Mouse (Mus musculus) gastrocnemius, postnatal 4 days (tissue): ENCODE measurements around the gene Vps9d1. TPM values are rescaled to one million over a fixed set of nuclear protein-coding genes. Genes with fewer than 3 reads are reported as not detected.
"Not testable (repeated sequence)": the region's sequence is repeated elsewhere in the genome, so short reads cannot be mapped to it uniquely, and the experiment has no call there.

Experiments
- DNase-seq, 2 experiments: peaks; one replicate each; pipeline ENCODE4 v3.0.0; 2021 to 2022; ENCODE audit warnings: low spot score in 2 of 2, mixed read lengths in 2 of 2
- total RNA-seq, 2 experiments: library from RNA; stranded (reverse); gene quantifications; 2 replicates each; pipeline ENCODE4 v1.2.3; 2021

The Vps9d1 gene
- total RNA-seq, 2 experiments from 2014 or later: 18.6 to 19.6 TPM

DNA sequence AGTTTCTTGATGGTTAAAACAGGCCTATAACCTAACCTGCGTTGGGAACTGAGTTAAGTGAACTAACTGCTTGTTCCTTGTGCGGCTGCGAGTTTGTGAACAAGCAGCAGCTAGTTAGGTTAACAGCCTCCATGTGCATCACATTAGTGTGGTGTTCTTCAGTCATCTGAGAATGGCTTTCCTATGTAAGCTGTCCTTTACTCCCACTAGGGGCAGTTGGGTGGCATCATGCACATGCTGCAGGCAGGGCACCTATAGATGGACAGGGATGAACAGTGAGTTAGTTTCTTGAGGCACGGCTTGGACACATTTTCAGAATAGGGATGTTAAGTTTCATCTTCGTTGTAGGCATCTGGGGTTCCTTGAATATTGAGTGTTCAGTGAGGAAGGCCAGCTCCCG, 1.0 kb upstream of the Vps9d1 start:
- DNase-seq: no peak

DNA sequence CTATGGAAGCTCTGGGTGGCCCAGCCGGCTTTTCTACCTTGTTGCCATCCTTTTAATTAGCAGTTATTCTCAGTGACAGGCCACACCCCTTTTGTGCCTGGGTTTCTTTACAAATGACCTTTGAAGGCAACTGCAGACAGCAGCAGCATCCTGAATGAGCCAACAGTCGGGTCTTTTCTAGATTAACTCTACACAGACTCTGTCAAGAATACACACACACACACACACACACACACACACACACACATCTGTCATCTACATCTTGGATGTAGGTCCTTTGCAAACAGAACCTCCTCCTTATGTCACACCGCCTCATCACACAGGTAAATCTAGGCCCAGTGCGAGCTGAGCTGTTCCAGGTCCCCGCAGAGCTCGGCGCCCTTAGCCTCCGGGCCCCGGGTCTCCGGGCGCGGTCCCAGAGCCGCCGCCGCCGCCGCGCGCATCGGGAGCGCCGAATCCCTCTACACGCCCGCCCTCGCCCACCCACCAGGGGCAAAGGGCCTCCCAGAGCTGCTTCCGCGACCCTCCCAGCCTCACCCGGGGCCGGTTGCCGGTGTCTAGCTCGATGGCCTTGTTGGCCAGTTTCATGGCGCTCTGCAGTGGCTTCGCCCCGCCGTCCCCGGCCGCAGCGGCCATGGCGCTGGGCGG, 573 bp downstream of the Vps9d1 start:
- DNase-seq: no peak

DNA sequence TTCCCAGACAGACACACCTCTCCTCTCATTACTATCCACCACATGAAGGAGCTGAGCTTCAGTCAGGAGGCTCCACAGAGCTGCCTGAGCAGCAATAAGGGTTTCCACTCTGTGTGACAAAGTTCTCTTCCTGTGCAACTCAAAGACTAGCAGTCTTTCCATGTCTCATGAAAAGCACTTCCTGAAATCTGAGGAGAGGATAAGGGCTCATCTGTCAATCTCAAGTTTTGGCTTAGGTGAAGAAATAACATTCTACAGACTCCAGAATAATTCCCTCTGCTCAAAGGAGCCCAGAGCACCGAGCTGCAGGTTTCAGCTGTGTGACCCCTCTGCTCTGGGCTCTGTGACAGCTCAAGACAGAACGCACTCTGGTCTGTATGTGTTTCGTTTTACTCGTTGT, 1.2 kb downstream of the Vps9d1 start:
- no peak for DNase-seq

DNA sequence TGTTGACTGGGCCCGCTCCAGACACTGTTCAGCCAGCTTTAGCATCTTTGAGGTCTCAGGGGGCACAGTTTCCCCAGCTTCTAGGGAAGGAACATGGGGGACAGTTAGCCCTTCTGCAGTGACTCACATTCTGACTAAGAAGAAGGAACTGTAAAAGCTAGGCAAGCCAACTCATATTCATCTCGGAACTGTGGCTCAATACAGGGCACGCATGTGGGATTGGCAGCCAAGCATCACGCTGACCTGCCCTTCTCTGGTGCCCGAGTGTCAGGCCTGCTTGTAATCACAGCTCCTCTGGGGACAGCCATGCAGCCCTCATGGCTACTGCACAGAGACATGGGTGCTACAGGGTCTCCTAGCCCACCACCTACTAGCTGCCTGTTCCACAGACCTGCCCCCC, 3.2 kb downstream of the Vps9d1 start:
- no peak for DNase-seq

DNA sequence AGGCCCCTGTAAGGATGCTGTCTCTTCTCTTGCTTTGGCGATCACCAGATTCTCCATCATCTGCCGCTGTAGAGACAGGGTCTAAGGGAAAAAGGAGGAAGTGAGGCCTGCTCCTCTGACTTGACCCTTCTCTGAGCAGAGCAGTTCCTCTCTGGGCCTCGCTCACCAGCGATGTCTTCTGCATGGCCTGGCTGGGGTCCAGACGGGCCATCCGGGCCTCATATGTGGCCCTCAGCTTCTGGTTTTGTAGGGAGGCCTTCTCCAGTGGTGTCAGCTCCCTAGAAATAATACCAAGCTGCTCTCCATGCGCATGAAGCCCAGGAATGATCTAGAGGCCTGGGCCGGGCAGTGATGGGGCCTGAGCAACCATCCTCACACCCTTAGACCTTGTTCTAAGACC, 5.6 kb downstream of the Vps9d1 start:
- DNase-seq: no peak

DNA sequence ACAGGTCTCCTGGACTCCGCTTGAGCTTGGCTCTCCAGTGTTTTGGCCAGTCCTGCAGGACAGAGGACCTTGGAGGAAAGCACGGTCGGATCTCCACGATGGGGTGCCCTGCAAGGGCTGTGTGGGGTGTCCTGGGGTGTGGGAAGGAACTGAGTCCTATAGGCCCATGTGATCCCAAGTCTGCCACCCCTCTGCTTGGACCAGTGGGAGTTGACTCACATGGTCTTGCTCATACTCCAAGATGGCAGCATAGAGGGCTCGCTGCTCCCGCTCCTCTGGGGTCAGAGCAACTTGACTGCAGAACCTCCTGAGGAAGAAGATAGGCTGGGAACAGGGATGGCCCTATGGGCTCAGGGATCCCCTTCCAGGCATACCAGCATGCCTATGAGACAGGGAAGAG, 6.4 kb downstream of the Vps9d1 start:
- no peak for DNase-seq

DNA sequence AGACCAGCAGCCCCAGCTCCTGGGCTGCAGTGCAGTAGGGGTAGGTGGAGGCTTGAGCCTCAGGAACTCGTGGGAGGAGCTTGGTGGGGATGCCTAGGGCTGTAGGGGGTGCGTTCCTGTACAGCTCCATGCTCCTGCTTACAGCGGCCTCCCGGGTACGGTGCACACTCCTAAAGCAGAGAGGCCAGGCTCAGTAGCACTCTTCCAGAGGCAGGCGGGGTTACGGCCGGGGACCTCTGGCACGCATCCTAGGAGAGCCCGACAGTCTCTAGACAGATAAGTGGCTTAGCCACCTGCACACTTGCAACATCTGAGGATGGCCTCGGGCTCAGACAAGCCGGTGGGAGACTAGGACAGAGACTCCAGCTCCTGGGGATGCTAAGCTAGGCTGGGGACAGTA, 8.6 kb downstream of the Vps9d1 start:
- no peak for DNase-seq

DNA sequence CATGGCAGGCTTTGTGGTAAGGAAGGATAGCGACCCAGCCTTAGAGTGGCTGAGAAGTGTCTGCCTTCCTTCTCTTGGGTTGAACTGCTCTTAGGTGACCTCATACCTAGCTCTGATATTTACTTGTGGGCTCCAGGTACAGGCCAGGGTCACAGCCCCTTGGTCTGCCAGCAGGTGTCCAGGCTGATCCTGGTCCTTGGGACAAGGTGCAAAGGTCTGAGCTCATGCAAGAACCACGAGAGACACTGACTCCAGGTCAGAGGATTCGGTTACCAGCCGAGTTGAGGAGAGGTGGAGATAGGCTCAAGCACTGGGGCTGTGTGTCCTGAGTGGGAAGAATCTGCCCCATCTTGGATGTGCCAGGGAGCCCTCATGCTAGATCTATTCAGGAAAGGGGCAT, 9.8 kb downstream of the Vps9d1 start:
- DNase-seq: no peak

DNA sequence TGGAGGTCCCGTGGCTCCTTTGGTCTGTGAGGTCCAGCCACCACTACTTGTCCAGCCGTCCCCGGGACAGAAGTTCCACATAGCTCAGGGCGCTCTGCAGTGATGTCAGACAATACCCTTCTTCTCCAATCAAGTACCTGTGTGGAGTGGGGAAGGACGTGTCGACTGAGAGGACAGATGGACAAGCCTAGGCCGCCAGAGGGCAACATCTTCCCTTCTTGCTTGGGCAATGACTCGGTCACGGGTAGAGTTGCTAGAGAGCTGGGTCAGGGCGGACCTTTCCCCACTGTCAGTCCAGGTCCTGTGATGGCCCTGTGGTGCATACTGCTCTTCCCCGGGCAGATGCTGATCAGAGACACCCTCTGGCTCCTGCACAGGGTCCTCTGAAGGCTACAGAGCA, 11.1 kb downstream of the Vps9d1 start:
- no peak for DNase-seq

DNA sequence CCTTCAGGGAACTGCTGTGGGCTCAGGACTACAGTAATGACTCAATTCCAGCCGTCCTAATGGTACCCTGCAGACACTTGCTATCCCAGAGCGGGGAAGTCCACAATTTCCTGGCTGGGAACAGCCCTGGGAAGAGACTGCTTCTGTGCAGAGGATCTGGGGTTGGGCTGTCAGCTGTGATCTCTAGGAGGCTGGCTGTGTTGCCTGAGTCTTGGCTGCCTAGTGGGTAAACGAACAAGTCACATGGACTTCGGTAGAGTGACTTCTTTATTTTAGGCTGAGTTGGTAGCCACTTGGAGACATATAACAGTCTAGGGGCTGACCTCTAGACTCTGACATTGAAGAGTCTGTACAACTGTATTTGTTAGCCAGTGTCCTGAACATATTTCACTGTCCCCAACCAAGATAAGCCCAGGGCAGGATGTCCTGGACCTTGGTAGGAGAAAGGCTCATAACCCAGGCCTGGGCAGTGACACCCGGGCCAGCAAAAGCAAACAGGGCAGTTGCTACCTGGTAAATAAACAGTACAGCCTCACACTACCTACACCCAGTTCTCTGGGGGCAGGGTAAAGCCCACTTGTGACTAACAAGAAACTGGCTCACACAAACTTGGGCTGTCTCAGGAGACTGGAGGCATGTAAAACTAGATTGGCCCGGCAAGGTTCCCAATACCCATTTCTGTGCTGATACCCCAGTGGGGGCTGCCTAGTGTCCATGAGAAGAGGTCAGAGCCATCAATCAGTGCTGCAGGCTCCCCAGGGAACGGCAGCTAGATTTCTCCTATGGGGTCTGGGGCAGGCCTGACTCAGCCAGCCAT, 11.8 kb downstream of the Vps9d1 start:
- no peak for DNase-seq

DNA sequence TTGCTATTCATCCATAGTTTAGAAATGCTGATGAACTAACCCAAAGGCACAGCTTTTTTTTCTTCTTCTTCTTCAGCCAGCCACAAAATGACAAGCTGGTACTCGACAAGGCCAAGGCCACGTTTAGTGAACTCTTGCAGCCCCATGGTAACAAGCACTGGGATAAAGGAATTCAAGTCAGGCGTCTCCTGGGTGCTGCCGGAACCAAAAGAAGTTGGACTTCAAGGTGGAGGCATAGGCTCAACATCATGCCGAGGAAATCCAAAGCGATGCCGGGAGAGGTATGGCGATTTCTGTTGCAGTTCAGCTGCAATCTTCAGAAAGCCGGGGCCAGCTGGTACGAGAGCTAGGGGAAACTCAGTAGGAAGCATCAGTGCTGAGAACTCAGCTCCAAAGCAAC, 14.8 kb downstream of the Vps9d1 start:
- no peak for DNase-seq

DNA sequence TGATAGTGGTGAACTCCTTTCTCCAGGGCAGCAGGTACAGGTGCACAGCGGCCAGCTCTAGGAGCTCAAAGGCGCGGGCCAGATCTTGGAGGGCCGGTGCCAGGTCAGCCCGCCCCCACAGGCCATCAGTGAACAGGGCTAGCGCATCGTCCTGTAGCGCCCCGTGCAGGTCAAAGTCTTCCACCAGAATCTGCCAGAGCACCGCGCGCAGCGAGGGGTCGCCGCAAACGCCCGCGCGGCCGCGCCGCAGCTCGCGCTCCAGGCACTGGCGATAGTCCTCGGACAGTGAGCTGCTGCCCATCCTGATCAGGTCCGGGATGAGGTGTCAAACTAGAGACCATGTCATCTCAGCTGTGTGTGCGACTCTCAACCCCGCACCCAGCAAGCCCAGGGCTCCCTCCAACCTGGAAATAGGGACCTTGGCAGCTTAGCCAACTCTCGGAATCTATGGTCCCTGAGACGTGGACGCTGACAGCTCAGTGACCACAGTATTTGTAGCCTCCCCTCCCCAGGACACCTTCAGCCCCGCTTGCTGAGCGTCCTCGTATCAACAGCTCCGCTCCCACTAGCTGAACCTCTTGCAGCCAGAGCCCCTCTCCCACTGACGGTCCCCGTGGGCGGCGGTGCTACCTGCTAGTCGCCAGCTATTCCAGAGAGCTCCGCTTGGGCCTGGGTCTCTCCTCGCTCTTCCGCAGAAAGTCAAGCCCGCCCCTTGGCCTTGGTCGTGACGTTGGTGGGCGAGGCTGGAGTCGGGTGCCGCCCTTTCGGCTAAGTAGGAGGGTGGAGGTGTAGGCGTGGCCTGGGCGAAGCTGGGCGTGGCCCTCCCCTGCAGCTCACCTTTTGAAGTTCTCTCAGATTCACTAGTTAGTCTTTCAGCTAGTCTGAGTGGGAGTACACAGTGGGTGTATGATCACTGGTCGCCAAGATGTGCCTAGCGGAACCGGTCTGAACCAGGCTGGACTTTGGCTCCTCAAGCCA, 18.3 kb downstream of the Vps9d1 start, which contains the start of gene Spata2l:
Gene Spata2l (minus strand): TSS at position 714 of the 978 bp plus-strand sequence.
- peak; percentile 51 to 74 for DNase-seq

DNA sequence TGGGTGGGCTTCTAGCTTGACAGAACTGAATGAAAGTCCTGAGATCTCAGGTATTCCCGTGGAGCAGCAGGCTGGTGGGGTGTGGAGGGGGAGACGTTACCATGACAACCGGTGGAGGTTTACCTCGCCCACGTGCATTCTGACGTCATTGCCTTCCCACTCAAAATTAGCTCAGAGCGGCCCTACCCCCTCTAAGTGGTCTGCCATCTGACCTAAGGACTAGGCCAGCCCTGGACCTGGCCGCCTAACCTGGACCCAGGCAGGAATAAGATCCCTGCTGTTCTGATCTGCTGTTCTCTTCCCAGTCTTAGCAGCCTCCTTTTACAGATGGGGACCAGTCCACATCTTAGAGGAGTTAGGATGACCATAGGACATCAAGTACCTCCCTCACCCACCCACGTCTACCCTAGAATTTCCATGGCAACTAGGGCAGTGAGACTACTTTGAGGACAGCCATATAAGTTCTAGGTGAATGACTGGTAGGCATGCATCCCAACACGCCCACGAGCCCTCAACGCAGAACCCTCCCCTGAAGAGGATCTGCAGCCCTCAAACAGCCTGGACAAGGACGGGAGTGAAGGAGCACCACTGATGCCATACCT, 19.1 kb downstream of the Vps9d1 start:
- DNase-seq: no peak

DNA sequence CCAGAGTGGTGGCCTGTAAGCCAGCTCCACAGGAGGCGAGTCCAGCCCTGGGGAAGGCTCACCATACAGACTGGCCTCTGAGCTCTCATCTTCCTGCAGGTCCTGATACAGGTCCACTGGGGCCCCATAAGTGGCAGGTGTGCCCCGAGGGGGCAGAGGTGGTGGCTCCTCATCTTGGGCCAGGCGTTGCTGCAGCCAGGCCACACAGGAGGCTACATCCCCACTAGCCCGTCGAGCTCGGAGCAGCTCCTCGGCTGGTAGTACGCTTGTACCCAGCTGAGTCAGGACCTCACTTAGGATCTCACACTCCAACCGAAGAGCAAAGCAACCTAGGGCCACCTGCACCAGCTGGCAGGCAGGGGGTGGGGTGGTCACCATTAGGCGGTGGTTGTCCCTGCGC, 20.4 kb downstream of the Vps9d1 start:
- no peak for DNase-seq

DNA sequence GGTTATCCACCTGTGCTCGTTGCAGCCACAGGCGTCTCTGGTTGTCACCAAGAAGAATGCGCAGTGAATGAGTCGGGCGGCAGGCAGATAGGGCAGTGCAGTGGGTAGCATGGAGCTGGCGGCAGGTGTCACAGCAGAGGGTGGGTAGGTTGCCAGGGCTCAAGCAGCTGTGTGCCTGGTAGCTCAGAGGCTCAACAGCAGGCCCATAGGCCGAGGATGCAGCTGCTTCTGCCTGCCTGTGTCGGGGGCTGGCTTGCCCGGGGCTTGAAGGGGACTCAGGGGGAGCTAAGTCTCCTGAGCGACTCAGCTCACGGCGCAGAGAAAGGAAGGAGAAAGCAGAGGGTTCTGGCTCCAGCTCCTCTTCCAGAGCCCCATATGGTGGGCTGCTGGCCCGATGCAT, 20.8 kb downstream of the Vps9d1 start:
- DNase-seq: peak in 1 of 2 experiments; percentile 60

DNA sequence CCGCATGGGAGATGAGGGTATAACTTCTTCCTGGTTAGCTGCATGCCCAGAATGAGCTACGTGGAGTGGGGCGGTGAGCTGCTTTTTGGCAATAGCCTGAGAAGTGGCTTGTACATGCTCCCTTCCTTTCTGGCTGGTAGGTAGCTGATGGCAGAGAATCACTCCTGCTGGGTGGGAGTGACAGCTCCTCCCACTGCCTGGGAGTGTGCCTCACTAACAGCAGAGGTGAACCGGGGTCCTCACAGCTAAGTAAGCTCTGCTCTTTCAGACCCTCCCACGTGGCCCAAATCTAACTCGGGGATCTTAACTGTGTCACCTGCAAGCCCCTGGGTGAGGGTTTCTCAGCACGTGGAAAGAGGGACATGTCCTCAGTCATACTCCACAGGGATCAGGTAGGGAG, 21.6 kb downstream of the Vps9d1 start:
- DNase-seq: no peak

DNA sequence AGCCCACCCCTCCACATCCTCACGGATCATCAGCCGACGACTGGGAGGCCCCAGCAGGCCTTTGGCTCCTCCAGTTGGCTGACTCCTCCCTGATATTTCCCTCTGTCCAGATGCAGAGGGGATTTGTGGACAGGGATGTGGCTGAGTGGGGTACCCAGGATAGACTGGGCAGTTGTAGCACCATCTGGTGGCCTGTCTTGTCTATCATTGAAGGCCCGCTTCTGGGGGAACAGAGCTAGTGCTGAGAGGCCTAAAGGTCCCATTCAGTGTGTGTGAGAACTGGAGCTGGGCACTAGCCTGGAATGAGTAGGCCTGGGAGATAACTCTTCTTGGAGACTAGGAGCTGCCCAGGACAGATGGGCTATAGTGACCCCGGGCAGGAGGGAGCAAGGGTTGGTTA, 22.4 kb downstream of the Vps9d1 start:
- no peak for DNase-seq

DNA sequence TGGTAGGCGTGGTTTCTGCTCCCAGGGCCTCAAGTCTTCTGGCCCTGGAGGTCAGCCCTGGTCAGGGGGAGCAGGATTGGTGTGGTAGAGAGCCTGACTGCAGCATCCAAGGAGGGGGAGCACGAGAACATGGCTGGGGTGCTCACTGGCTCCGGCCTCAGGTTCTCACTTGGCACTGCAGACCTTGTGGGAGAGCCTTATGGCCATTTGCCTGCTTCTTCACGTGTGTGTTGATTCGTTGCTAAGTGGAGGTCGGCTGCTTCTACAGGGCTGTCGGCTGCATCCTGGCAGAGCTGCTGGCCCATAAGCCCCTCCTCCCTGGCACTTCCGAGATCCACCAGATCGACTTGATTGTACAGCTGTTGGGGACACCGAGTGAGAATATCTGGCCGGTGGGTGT, 23.8 kb downstream of the Vps9d1 start:
- not testable (repeated sequence) for DNase-seq

DNA sequence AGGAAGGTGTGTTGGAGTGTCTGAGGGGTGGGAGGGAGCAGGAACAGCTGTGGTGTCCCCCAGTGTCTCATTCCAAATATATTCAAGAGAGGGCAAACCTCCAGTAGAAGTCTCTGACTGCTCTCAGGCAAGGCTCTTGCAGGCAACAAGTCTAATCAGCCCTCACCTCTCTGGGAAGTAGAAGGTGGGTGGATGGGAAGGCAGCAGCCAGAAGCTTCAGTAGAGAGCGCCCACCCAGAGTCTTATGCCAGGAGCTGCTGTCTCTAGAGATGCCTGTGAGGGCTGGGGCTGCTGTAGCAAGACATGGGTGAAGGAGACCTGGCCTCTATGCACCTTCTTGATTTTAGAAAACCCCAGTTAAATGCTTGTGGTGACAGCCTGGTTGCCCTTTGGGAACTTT, 25.7 kb downstream of the Vps9d1 start:
- DNase-seq: no peak

DNA sequence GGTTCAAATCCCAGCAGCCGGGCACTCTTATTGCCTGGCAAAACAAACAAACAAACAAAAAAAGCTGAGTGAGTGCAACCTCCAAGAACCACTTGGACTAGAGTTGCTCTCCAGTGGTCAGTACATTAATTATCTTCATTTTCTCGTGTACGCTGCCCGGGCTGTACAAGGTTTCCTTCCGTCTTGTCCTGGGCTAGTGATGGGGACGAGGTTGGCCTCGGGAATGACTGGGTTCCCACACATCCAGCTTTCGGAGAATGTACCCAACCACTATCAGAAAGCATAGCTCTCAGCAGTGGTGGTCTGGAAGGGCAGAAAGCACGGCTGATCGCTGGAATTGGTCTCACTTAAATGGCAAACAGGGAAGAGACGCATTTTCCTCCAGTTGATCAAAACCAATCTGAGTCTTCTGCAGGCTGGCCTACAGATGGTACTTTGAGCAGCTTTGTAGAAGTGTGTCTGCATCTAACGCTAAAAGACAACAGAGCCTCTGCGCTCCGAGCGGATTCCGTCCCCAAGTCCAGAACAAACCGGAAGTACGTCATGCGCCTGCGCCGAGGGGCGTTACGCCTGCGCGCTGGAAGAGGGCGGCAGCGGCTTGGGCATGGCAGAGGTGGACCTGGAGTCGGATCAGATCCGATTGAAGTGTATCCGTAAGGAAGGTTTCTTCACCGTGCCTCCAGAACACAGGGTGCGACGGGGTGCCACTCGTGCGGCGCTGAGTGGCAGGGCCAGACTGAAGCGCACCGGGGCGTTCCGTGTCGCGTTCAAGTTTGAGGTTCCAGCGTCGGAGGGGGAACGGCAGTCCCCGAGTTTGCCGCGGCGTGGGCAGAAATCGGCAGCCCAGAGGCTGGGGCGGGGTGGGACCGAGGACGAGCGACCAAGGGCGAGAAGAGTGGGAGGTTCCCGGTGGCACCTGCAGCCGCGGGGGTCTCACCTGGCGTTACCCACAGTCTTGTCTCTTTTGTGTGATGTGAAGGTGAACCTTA, 29.6 kb downstream of the Vps9d1 start, which contains the start of gene Cdk10:
Gene Cdk10 (plus strand): TSS at position 565 of the 989 bp plus-strand sequence.
- peak; percentile 87 to 92 for DNase-seq
